Mouse (Mus musculus): Measurements from ENCODE around the gene Uck2. TPM values are rescaled to one million over a fixed set of nuclear protein-coding genes. Genes with fewer than 3 reads are reported as not detected.

Uck2 gene
- polyA plus RNA-seq, 1 experiment = 7.4 TPM

DNA sequence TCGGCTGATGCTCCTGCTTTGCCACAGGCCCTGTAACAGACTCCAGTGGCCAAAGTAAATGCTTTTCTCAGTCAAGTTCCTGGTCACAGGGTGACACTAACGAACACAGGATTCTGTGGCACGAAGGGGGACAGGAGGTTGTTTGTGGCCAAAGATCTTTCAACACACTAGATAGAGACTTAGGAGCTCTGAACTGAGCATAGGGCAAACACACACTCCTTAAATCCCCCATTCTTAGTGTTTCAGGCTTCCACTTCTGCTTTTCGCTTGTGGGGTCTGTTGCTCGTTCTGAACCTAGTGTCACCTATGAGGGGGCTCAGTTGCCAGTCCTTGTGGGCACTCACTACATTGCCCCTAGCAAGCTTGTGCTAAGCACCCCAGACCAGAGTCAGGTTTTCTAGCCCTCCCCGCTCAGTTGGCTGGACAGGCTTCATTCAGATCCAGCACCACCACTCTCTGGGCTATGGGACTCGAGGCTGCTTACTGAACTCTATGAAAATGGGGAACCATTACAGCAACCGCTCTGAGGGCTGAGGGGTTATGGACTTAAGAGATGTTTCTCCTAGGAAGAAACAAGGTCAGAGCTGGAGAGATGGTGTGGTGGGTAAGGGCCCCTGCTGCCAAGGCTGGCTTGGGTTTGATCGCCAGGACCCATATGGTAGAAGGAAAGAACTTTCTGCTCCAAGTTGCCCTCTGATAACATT lies 16.6 kb downstream of the Uck2 start:
- no peaks in the 10 kb centered on the region for H3K27me3 ChIP-seq (ENCODE audit: control insufficient read depth)
- TF ChIP-seq GATA1 (IDR thresholded peaks at IDR 0.05; ENCODE audit: low read length) (no peak), TAL1 (IDR thresholded peaks at IDR 0.05; ENCODE audit: low read length) (no peak)
- H3K9me3 ChIP-seq (ENCODE audit: control insufficient read depth, low read length) = no peaks in the 10 kb centered on the region
- H3K4me3 ChIP-seq (replicated peaks) = no peak overlapping the region
- H3K36me3 ChIP-seq (ENCODE audit: control insufficient read depth) = peaks cover 23% of the 10 kb centered on the region
- H3K4me1 ChIP-seq (ENCODE audit: control insufficient read depth) = peaks cover 71% of the 10 kb centered on the region

DNA sequence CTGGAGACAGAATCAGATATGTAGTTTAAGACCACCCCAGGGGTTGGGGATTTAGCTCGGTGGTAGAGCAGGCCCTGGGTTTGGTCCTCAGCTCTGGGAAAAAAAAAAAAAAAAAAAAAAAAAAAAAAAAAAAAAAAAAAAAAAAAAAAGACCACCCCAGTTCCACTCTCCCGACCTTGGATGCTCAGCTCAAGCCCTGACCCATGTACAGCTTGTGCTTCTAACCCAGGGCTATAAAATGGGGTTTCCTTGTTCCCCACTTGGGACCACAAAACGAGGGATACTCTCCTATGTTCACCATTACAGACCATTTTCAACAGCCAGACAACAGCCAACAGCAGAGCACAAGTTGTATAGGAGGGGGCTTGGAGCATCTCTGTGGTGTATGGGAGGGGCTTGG lies 18.4 kb downstream of the Uck2 start:
- H3K4me3 ChIP-seq (replicated peaks) = no peak overlapping the region
- TF ChIP-seq TAL1 (IDR thresholded peaks at IDR 0.05; ENCODE audit: low read length) (no peak), GATA1 (IDR thresholded peaks at IDR 0.05; ENCODE audit: low read length) (no peak)
- peaks cover 57% of the 10 kb centered on the region for H3K4me1 ChIP-seq (ENCODE audit: control insufficient read depth)
- H3K36me3 ChIP-seq (ENCODE audit: control insufficient read depth) = peaks cover 20% of the 10 kb centered on the region
- H3K9me3 ChIP-seq (ENCODE audit: control insufficient read depth, low read length) = no peaks in the 10 kb centered on the region
- no peaks in the 10 kb centered on the region for H3K27me3 ChIP-seq (ENCODE audit: control insufficient read depth)

DNA sequence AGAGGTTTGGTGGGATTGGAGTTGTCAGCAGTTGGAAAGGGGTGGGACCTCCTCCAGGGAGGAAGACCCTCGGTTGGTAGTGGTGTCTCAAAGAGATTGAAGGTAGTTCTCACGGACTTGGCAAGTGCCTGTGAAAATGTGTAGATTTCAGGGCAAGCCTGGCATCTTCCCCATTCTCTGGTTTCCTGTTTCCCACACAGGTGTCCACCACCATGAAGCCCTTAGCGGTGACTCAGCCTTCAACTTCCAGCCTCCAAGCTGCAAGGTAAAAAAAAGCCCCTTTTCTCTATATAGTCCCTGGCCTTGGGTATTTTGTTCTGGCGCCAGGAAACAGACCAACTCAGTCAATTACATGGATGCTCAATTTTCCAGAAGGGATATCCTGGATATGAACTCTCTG lies 19.8 kb downstream of the Uck2 start:
- Histone ChIP-seq H3K9me3 (ENCODE audit: control insufficient read depth, low read length) (no peaks in the 10 kb centered on the region), H3K4me3 (replicated peaks) (no peak overlapping the region), H3K36me3 (ENCODE audit: control insufficient read depth) (peaks cover 20% of the 10 kb centered on the region), H3K27me3 (ENCODE audit: control insufficient read depth) (no peaks in the 10 kb centered on the region), H3K4me1 (ENCODE audit: control insufficient read depth) (peaks cover 44% of the 10 kb centered on the region)
- TF ChIP-seq TAL1 (IDR thresholded peaks at IDR 0.05; ENCODE audit: low read length) (no peak), GATA1 (IDR thresholded peaks at IDR 0.05; ENCODE audit: low read length) (no peak)

DNA sequence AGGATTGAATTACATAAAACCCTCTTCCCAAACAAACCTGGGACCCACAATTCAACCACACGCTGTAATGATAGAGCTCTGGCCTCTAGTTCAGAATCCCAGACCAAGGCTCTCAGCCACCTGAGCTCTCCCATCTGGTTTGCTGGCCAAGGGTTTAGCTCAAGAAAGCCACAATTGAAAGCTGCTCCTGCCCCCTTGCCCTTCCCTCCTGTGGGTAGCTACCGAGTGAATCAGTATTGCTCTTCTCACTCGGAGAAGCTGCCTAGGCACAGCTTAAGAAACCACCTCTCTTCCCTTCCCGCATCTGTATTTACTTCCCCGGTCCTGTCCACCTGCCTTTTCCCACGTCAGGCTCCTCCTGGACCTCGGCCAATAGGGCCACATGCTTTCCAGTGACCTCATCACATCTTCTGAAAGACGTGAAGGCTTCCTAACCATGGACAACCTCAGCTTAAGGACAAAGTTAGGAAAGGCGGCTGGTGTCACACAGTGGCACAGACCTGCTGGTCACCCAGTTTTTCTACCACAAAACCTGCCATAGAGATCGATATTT lies 22.6 kb downstream of the Uck2 start:
- Histone ChIP-seq H3K4me3 (replicated peaks) (no peak overlapping the region), H3K9me3 (ENCODE audit: control insufficient read depth, low read length) (no peaks in the 10 kb centered on the region), H3K36me3 (ENCODE audit: control insufficient read depth) (peaks cover 15% of the 10 kb centered on the region), H3K27me3 (ENCODE audit: control insufficient read depth) (no peaks in the 10 kb centered on the region), H3K4me1 (ENCODE audit: control insufficient read depth) (peaks cover 21% of the 10 kb centered on the region)
- TF ChIP-seq GATA1 (IDR thresholded peaks at IDR 0.05; ENCODE audit: low read length) = no peak
- no peak for TF ChIP-seq TAL1 (IDR thresholded peaks at IDR 0.05; ENCODE audit: low read length)

DNA sequence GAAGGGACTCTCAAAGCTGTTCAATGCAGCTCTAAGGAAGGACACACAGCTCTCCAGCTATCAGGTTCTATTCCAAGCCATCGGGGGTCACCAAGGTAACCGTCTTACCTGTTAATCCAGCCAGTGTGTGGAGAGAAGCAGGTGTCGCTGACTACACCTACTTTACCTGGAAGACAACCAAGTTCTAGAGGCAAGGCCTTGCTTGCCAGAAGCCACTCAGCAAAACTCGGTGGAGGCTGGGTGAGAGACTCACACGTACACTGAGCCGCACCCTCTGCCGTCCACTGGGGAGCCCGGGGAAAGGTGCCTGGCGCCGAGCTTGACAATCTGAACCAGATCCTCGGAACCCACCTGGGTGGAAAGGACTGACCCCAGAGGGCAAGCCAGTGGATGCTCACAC lies 23.4 kb downstream of the Uck2 start:
- TF ChIP-seq TAL1 (IDR thresholded peaks at IDR 0.05; ENCODE audit: low read length) (no peak), GATA1 (IDR thresholded peaks at IDR 0.05; ENCODE audit: low read length) (no peak)
- Histone ChIP-seq H3K9me3 (ENCODE audit: control insufficient read depth, low read length) (no peaks in the 10 kb centered on the region), H3K4me1 (ENCODE audit: control insufficient read depth) (peaks cover 19% of the 10 kb centered on the region), H3K36me3 (ENCODE audit: control insufficient read depth) (peaks cover 15% of the 10 kb centered on the region), H3K27me3 (ENCODE audit: control insufficient read depth) (no peaks in the 10 kb centered on the region), H3K4me3 (replicated peaks) (no peak overlapping the region)

DNA sequence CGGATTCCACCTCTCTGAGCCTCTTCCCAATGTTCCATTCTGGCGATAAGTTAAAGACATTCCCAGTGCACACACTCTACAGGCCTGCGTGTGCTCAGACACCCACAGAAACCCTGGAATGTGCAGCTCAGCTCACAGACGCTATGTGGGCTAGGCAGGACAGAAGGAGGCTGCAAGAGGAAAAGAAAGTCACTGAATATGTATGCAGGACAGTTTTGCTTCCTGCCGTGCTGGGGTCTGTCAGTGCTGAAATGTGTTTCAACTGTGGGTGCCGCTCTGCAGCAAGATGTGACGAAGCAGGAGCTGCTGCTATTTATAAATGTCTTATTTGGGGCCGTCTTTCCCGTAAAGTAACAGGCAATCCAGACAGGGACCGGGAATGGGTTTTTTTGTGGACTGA lies 25.4 kb downstream of the Uck2 start:
- peaks cover 25% of the 10 kb centered on the region for H3K4me1 ChIP-seq (ENCODE audit: control insufficient read depth)
- peaks cover 8% of the 10 kb centered on the region for H3K36me3 ChIP-seq (ENCODE audit: control insufficient read depth)
- no peak overlapping the region for H3K4me3 ChIP-seq (replicated peaks)
- no peaks in the 10 kb centered on the region for H3K9me3 ChIP-seq (ENCODE audit: control insufficient read depth, low read length)
- TF ChIP-seq TAL1 (IDR thresholded peaks at IDR 0.05; ENCODE audit: low read length) (no peak), GATA1 (IDR thresholded peaks at IDR 0.05; ENCODE audit: low read length) (no peak)
- H3K27me3 ChIP-seq (ENCODE audit: control insufficient read depth) = no peaks in the 10 kb centered on the region

DNA sequence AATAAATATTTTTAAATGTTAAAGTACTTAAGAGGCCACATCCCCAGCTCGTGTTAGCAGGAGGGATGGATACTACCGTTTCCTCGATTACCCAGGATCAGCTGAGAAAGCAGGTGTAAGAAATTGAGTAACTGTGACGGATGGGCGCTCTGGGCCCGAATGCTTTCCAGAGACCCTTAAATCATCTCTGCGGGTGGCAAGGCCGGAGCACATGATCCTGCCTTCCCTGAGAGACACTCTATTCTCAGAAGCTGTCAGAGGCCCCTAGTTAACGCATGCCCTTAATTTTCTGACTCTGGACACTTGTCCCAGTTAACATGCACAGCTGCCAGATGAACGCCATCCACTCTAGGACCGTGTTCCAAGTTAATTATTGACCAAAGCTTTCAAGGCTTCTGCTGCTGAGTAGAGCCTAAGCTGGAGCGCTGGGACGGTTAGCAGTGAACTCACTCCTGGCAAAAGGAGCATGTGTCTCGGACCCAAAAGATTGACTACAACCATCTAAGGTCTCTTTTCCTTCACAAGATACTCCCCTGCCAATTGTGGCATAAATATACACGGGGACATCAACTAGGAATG lies 28.3 kb downstream of the Uck2 start:
- TF ChIP-seq GATA1 (IDR thresholded peaks at IDR 0.05; ENCODE audit: low read length) (no peak), TAL1 (IDR thresholded peaks at IDR 0.05; ENCODE audit: low read length) (no peak)
- Histone ChIP-seq H3K36me3 (ENCODE audit: control insufficient read depth) (peaks cover 2% of the 10 kb centered on the region; the same call in 1 of the 2 replicates), H3K27me3 (ENCODE audit: control insufficient read depth) (no peaks in the 10 kb centered on the region), H3K9me3 (ENCODE audit: control insufficient read depth, low read length) (no peaks in the 10 kb centered on the region), H3K4me1 (ENCODE audit: control insufficient read depth) (peaks cover 18% of the 10 kb centered on the region), H3K4me3 (replicated peaks) (no peak overlapping the region)

DNA sequence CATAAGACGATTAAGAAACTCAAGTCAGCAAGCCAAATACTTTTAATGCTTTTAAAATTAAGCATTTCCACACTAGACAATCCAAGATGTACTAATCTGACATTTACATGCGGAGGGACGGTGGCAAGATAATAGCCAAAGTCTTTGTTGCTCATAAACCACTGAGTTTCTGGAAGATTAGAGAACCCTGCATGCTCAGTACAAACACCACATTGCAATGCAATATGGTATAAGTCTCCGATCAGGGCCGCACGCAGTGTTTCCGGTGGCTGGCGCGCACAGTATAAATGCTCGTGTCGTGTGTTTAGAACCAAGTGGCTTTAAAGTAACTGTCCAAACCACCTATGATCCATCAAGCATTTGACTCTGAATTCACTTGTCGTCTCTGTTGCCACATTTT lies 31.5 kb downstream of the Uck2 start:
- 0 out of 2 replicates have a peak, but pooled peaks cover 2% of the 10 kb centered on the region for H3K36me3 ChIP-seq (ENCODE audit: control insufficient read depth)
- peaks cover 24% of the 10 kb centered on the region for H3K4me1 ChIP-seq (ENCODE audit: control insufficient read depth)
- H3K27me3 ChIP-seq (ENCODE audit: control insufficient read depth) = no peaks in the 10 kb centered on the region
- no peak overlapping the region for H3K4me3 ChIP-seq (replicated peaks)
- TF ChIP-seq GATA1 (IDR thresholded peaks at IDR 0.05; ENCODE audit: low read length) (no peak), TAL1 (IDR thresholded peaks at IDR 0.05; ENCODE audit: low read length) (no peak)
- no peaks in the 10 kb centered on the region for H3K9me3 ChIP-seq (ENCODE audit: control insufficient read depth, low read length)

DNA sequence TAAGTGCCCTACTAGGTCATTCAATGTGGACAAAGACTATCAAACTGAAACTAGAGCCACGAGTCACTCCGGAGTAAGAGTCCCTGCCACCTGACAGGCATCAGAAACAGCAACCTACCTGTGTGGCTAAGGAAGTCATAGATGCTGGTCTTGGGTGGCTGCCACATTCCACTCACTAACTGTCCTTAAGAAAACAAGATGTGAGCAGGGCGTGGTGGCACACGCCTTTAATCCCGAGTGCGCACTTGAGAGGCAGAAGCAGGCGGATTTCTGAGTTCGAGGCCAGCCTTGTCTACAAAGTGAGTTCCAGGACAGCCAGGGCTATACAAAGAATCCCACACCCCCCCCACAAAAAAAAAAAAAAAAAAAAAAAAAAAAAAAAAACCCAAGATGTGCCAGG lies 35.2 kb downstream of the Uck2 start:
- H3K9me3 ChIP-seq (ENCODE audit: control insufficient read depth, low read length) = no peaks in the 10 kb centered on the region
- no peak overlapping the region for H3K4me3 ChIP-seq (replicated peaks)
- peaks cover 40% of the 10 kb centered on the region for H3K4me1 ChIP-seq (ENCODE audit: control insufficient read depth)
- no peak for TF ChIP-seq TAL1 (IDR thresholded peaks at IDR 0.05; ENCODE audit: low read length)
- no peak for TF ChIP-seq GATA1 (IDR thresholded peaks at IDR 0.05; ENCODE audit: low read length)
- no peaks in the 10 kb centered on the region for H3K27me3 ChIP-seq (ENCODE audit: control insufficient read depth)
- H3K36me3 ChIP-seq (ENCODE audit: control insufficient read depth) = no peaks in the 10 kb centered on the region
